Mouse (Mus musculus) ES-E14 (cell line): ENCODE results near the gene Enpp6. TPM values are rescaled to one million over a fixed set of nuclear protein-coding genes. Genes with fewer than 3 reads are reported as not detected.

ENCODE experiments used
- DNase-seq: peaks from one replicate; pipeline ENCODE4 v3.0.0-alpha.2; 2013; ENCODE audit warnings: low read depth, low spot score
- H3K27ac ChIP-seq: 2 replicates; pipeline ENCODE4 v1.5.1; 2012; ENCODE audit warnings: low read depth, mild to moderate bottlenecking, low read length, moderate library complexity, mixed read lengths; ENCODE audit not compliant: poor library complexity, insufficient read depth, severe bottlenecking
- H3K36me3 ChIP-seq: 2 replicates; pipeline ENCODE4 v1.6.1; 2012; ENCODE audit warnings: mild to moderate bottlenecking, low read length, moderate library complexity, mixed read lengths; ENCODE audit not compliant: control insufficient read depth, poor library complexity, insufficient read depth, severe bottlenecking
- H3K4me1 ChIP-seq, 2 experiments: fragments of 150-350 bp in 1 of 2; sonication (generic) in 1 of 2; 2 replicates each; pipeline ENCODE4 v1.6.1; 2012; ENCODE audit warnings: low read length in 2 of 2, mild to moderate bottlenecking in 1 of 2, mixed read lengths in 1 of 2; ENCODE audit not compliant: control insufficient read depth in 2 of 2, insufficient read depth in 2 of 2, poor library complexity in 1 of 2
- H3K4me3 ChIP-seq, 2 experiments: fragments of 150-350 bp in 1 of 2; sonication (generic) in 1 of 2; 2 replicates each; pipeline ENCODE4 v1.5.1; 2012; ENCODE audit warnings: low read length in 2 of 2, low read depth in 1 of 2, mild to moderate bottlenecking in 1 of 2, mixed read lengths in 1 of 2; ENCODE audit not compliant: insufficient read depth in 1 of 2, poor library complexity in 1 of 2, severe bottlenecking in 1 of 2
- H3K9ac ChIP-seq: 2 replicates; pipeline ENCODE4 v1.6.1; 2012; ENCODE audit warnings: low read depth, mild to moderate bottlenecking, low read length, mixed read lengths; ENCODE audit not compliant: poor library complexity, insufficient read depth, severe bottlenecking
- H3K9me3 ChIP-seq: fragments of 150-350 bp; sonication (generic); 2 replicates; pipeline ENCODE4 v1.6.1; 2012; ENCODE audit warnings: low read depth, mild to moderate bottlenecking, low read length; ENCODE audit not compliant: control insufficient read depth, insufficient read depth
- CHD2 ChIP-seq: IDR thresholded peaks from 2 replicates; pipeline ENCODE4 v1.6.1; 2014; ENCODE audit warnings: mild to moderate bottlenecking, low read depth, low read length, inconsistent platforms
- HCFC1 ChIP-seq: IDR thresholded peaks from 2 replicates; pipeline ENCODE4 v1.6.1; 2012; ENCODE audit warnings: low read length, inconsistent platforms, borderline replicate concordance; ENCODE audit not compliant: insufficient read depth
- MAFK ChIP-seq: IDR thresholded peaks from 2 replicates; pipeline ENCODE4 v1.6.1; 2014; ENCODE audit warnings: mild to moderate bottlenecking, low read depth, low read length, inconsistent platforms; ENCODE audit not compliant: insufficient read depth
- ZC3H11A ChIP-seq: IDR thresholded peaks from 2 replicates; pipeline ENCODE4 v1.6.1; 2012; ENCODE audit warnings: low read depth, mild to moderate bottlenecking, inconsistent platforms, low read length, borderline replicate concordance
- ZNF384 ChIP-seq: IDR thresholded peaks from 2 replicates; pipeline ENCODE4 v1.6.1; 2012; ENCODE audit warnings: low read depth, low read length, inconsistent platforms
- in situ Hi-C, 2 experiments: fragments of 600-800 bp; cut with MboI; formaldehyde crosslinking; loops; one replicate each; pipeline ENCODE4 v1.15.1; 2025; ENCODE audit warnings: low sequenced_read_pairs in 2 of 2, inconsistent platforms in 1 of 2; ENCODE audit not compliant: unreplicated experiment in 2 of 2
- total RNA-seq: library from RNA; depleted of rRNA; stranded (reverse); fragments of 300-350 nt; gene quantifications from 2 replicates; pipeline ENCODE4 v1.2.3, GENCODE M21; 2012

Gene Enpp6
- total RNA-seq, 1 experiment = 0.22 TPM

GRCm38 (mm10) chr8:47075941-47076555 is 89.4 kb downstream of the Enpp6 start:
- in situ Hi-C loops = no loop called here
- DNase-seq = no peak

GRCm38 (mm10) chr8:47080037-47080436 is 93.3 kb downstream of the Enpp6 start:
- Histone ChIP-seq H3K9me3 (no peaks in the 10 kb centered on the region), H3K4me1 (no peaks in the 10 kb centered on the region), H3K9ac (no peak overlapping the region), H3K27ac (no peak overlapping the region), H3K4me3 (no peak overlapping the region), H3K36me3 (no peaks in the 10 kb centered on the region)
- DNase-seq = no peak
- TF ChIP-seq ZC3H11A (no peak), ZNF384 (no peak), HCFC1 (no peak), CHD2 (no peak), MAFK (no peak)
- in situ Hi-C loops = no loop called here

More at GRCm38 (mm10) chr8:47075941-47076555, 89.4 kb downstream of the Enpp6 start:
- Histone ChIP-seq H3K36me3 (no peaks in the 10 kb centered on the region), H3K9me3 (no peaks in the 10 kb centered on the region), H3K9ac (no peak overlapping the region), H3K4me3 (no peak overlapping the region), H3K4me1 (no peaks in the 10 kb centered on the region), H3K27ac (no peak overlapping the region)
- TF ChIP-seq CHD2 (no peak), MAFK (no peak), ZC3H11A (no peak), ZNF384 (no peak), HCFC1 (no peak)

- Histone ChIP-seq H3K4me3 (no peak overlapping the region), H3K36me3 (no peaks in the 10 kb centered on the region), H3K9me3 (no peaks in the 10 kb centered on the region), H3K27ac (no peak overlapping the region), H3K4me1 (no peaks in the 10 kb centered on the region), H3K9ac (no peak overlapping the region)
- in situ Hi-C loops = no loop called here
- no peak for TF ChIP-seq HCFC1
- TF ChIP-seq ZC3H11A = no peak
- TF ChIP-seq MAFK = no peak
- no peak for TF ChIP-seq ZNF384
- no peak for TF ChIP-seq CHD2
- DNase-seq = no peak
Measured at GRCm38 (mm10) chr8:47082201-47083027, 95.7 kb downstream of the Enpp6 start.

GRCm38 (mm10) chr8:47090021-47090420 is 103.3 kb downstream of the Enpp6 start:
- H3K9ac ChIP-seq = no peak overlapping the region
- H3K9me3 ChIP-seq = no peaks in the 10 kb centered on the region
- no peak overlapping the region for H3K4me3 ChIP-seq
- no peak overlapping the region for H3K27ac ChIP-seq
- no peaks in the 10 kb centered on the region for H3K4me1 ChIP-seq
- no peak for DNase-seq
- in situ Hi-C loops = no loop called here
- TF ChIP-seq ZNF384 (no peak), CHD2 (no peak), HCFC1 (no peak), MAFK (no peak), ZC3H11A (no peak)
- no peaks in the 10 kb centered on the region for H3K36me3 ChIP-seq
